Mouse (Mus musculus) T-cell, adult 66 days (primary cell): ENCODE measurements around the gene Sh3d19. TPM values are rescaled to one million over a fixed set of nuclear protein-coding genes. Genes with fewer than 3 reads are reported as not detected.

Experiments used
- total RNA-seq, 2 experiments: library from RNA; stranded (reverse); gene quantifications; 3 replicates in 1 of 2; 4 replicates in 1 of 2; pipeline ENCODE4 v1.2.4; 2023

The Sh3d19 gene
- under 1 TPM; 0.41 to 0.73 TPM for total RNA-seq

GRCm38 (mm10) chr3:85970742-85971598 lies at the start of gene Sh3d19:
Gene Sh3d19, plus strand, starts transcription at chr3:85971109.

GRCm38 (mm10) chr3:86002423-86002822 lies 31.5 kb downstream of the Sh3d19 start, which contains the start of gene Prss48:
Gene Prss48, minus strand, starts transcription at chr3:86002491.

GRCm38 (mm10) chr3:86142263-86142933 lies 171.5 kb downstream of the Sh3d19 start, which contains the start of gene Rps3a1:
Gene Rps3a1, minus strand, starts transcription at chr3:86142702.

Other genes with a start within 250 kb of the Sh3d19 start
- gene Fam160a1, start 153.8 kb upstream of the Sh3d19 start, total RNA-seq: under 1 TPM; 0.70 to 0.77 TPM
- gene Glt28d2, start 83.6 kb upstream of the Sh3d19 start, total RNA-seq: under 1 TPM in 1 of 2 experiments, not detected in 1; 0.77 TPM
- gene Gm37240, start 83.6 kb upstream of the Sh3d19 start, total RNA-seq: under 1 TPM in 1 of 2 experiments, not detected in 1; 0.87 TPM
- gene Prss48, start 31.4 kb downstream of the Sh3d19 start, total RNA-seq: not detected
- 1,000 to 10,000 TPM; 2,586 to 2,674 TPM for gene Rps3a1, start 171.6 kb downstream of the Sh3d19 start, total RNA-seq